Mouse (Mus musculus): ENCODE data around the gene Acap3.

GRCm38 (mm10) chr4:155907003-155907402 is 15.4 kb downstream of the Acap3 start:
- no peak for TF ChIP-seq CTCF (IDR thresholded peaks at IDR 0.05; ENCODE audit: control insufficient read depth, insufficient read depth, insufficient read length)
- TF ChIP-seq USF1 (IDR thresholded peaks at IDR 0.05; ENCODE audit: low read depth) = no peak
- TF ChIP-seq FOSL1 (IDR thresholded peaks at IDR 0.05; ENCODE audit: insufficient read depth, low read length, poor library complexity, severe bottlenecking) = no peak
- TF ChIP-seq MAX (IDR thresholded peaks at IDR 0.05) = no peak
- no peak for TF ChIP-seq CEBPB (IDR thresholded peaks at IDR 0.05; ENCODE audit: low read depth)
- no peak for TF ChIP-seq MYOD1 (IDR thresholded peaks at IDR 0.05; ENCODE audit: control insufficient read depth, insufficient read length, low read depth)

Data from C2C12 (cell line).